Mouse (Mus musculus) heart, adult 18-20 months (tissue): ENCODE measurements around the gene Socs3. TPM values are rescaled to one million over a fixed set of nuclear protein-coding genes. Genes with fewer than 3 reads are reported as not detected.

Source experiments
- DNase-seq, 2 experiments: peaks; one replicate each; pipeline ENCODE4 v3.0.0; 2021 to 2022; ENCODE audit warnings: mixed read lengths in 1 of 2
- total RNA-seq, 2 experiments: library from RNA; stranded (reverse); gene quantifications; 2 replicates each; pipeline ENCODE4 v1.2.3; 2021

The Socs3 gene
- total RNA-seq, 2 experiments from 2014 or later = 3.2 to 3.5 TPM

DNA sequence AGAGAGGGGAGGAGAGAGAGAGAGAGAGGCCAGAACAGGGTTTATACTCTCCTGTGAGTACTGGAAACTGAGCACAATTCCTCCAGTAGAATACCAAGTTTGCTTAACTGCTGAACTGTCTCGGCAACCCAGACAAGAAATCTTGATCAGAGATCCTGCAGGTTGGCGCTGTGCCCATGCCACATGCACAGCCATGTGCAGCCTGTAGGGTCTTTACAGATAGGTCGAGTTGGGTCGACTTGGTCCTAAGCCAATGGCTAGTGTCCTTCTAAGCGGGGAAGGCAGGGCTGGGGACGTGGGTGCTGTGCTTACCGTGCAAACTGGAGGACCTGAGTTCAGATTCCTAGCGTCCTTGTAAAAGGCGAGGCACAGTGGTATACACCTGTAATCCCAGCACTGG, 15.0 kb downstream of the Socs3 start:
- no peak for DNase-seq

GRCm38 (mm10) chr11:117954094-117954493, 15.8 kb downstream of the Socs3 start:
- no peak for DNase-seq

DNA sequence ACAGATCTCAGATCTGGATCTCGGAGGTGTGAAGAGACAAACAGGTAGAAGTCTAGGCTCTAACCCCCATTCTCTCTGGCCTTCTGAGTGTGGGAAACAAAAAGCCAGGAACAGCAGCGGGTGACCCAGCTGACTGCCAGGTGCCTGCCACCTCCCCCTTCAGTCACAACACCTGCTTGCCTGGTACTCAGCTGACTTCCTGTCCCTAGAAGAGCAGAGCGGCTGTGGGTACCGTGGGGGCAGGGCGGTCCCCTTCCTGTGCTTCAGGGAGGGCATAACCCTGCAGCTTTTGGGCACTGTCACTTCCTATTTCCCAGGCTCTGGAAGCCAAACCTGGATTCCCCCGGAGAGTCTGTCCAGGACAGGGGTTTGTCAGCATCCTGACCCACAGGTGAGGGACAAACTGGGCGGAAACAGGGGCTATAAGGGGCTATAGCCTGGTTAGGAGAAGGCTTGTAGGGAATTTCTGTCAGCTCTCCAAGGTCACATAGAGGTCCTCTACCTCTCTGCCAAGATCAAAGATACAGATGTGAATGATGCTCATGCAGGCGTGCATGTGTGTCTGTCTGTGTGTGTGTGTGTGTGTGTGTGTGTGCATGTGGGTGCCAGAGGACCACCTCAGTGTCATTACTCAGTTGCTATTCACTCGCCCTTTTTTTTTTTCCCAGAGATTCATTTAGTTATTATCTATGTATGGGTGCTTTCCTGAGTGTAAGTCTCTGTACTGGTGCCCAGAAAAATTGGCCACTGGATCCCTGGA, 17.5 kb downstream of the Socs3 start:
- DNase-seq = no peak

DNA sequence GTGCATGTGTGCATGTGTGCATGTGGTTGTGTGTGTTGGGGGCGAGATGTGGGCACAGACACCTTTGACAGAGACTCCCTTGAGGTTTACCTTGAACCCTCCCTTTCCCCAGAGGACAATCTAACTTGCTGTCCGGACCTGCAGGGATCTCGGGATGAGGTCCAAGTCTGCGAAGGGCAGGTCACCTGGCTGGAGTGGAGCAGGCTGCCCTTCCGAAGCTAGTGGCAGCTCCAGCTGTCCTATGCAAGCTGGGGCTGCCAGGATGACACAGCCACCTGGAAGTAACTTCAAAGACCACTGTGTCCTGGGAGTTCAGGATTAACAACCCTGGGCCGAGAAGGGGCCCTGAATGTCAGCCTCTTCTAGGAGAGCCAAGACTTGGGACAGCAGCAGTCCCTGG, 18.5 kb downstream of the Socs3 start:
- no peak for DNase-seq

GRCm38 (mm10) chr11:117949392-117950091, 20.3 kb downstream of the Socs3 start:
- peak; percentile 91 to 94 for DNase-seq

DNA sequence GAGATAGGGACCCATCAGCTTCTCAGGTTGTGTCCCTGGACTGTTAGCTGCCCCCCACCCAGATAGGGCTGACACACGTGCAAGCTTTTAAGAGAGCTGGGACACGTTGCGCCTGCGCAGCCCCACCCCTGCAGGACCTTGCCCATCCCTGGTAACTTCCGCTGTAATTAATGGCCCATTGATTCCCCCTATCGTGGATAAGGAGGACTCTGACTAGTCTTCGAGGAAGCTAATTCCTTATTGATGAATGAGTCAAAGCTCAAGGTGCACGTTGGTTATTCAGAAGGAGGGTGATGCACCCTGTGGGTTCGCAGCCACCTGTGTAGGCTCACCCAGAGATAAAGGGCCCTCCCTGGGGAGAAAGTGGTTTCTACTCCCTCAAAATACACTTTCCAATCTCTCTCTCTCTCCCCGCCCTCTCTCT, 22.8 kb downstream of the Socs3 start:
- no peak for DNase-seq

GRCm38 (mm10) chr11:117946195-117946979, 23.5 kb downstream of the Socs3 start:
- DNase-seq = peak in 1 of 2 experiments; percentile 78

DNA sequence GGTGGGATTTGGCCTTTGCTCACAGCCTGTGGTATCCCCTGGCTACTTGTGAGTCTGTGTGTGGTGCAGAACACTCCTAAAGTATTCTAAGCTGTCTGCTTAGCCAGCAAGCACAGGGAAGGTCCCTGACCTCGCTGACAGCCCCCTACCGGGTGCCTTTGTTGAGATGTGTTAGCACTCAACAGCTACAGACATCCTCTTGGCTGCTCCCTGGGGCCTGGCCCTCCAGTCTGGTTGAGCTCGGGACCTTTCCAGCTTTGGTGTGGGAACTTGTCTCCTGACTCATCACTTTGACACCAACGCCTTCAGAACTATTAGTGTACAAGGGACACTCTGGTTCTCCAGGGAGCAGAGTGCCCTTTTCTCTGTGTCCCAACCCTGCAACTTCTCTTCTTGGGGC, 28.0 kb downstream of the Socs3 start:
- no peak for DNase-seq

- DNase-seq = no peak
Measured at GRCm38 (mm10) chr11:117941325-117941834, 28.5 kb downstream of the Socs3 start.

GRCm38 (mm10) chr11:117940881-117941280, 29.0 kb downstream of the Socs3 start:
- DNase-seq = no peak

DNA sequence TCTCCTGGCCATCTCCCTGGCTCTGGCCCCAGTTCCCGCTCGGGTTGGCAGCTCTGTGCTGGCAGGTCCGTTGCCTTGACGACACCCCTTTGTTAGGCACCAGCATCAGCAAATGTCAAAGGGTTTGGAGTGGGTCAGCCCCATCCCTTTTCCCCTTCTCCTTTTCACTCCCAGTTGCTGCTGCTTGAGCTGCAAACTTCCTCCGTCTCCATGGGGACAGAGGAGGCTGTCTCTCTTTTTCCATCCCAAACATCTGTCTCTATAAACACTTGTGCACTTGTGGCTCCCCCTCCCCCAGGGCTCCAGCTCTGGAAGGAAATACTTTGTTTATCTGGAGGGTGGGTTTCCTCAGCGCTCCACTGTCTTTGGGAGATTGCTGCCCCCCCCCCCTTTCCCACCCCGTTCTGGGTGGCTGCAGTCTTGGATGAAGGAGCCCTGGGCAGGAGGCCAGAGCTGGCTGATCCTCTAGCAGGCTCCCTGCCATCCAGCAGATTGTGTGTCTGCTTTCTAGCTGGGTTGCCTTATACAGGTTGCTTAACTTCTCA, 30.0 kb downstream of the Socs3 start:
- peak; percentile 87 to 91 for DNase-seq

GRCm38 (mm10) chr11:117939004-117939730, 30.7 kb downstream of the Socs3 start:
- DNase-seq = no peak

DNA sequence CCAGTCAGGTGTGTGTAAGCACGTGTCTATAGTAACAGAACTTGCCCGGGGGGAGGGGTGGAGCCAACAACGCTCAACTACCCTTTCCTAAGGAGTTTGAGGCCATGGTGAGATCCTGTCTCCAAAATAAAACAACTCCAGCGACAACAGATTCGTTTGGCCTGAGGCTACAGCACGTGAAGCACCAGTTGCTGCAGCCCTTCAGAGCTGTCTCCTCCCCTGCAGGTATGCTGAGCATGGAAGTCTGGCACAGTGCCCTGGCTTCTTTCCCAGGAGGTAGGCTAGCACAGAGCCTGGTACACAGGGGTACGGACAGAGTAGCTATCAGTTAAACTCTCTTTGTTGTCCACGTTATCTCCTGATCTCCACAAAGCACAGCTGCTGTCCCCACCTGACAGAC, 33.6 kb downstream of the Socs3 start:
- peak; percentile 77 to 81 for DNase-seq

- DNase-seq = peak; percentile 83 to 88
Measured at GRCm38 (mm10) chr11:117935616-117936015, 34.2 kb downstream of the Socs3 start.

DNA sequence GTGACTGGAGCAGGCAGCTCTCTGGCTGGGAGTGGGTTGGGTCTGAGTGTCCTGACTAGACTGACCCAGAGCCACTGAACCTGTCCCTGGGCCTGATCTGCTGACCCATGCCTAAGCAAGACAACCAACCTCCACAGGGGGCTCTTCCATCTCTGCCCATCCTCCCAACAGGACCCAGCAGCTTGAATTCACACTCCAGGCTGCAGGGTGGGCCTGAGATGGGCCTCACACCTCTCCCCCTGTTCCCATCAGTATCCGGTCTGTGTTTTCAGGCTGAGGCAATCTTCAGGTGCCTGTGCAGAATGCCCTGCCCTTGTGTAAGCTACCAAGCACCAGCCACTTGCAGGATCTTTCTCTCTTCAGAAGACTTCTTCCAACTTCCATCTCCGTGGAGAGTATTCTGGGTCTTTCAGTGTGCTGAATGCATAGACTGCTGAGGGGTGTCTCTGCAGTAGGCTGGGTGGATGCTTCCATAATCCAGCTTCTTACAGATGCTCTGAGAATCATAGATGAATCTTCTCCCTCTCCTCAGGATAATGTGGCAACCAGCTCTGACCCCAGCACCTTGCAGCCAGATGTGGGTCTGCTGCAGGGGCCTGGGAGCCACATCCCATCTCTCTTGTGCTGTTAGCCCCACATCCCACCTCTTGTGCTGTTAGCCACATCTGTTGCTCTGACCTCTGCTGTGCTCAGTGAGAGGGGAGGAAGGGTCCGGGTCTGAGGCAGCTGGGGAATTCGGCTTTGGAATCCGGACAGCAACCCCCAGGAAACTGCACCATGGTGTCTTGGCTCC, 35.1 kb downstream of the Socs3 start:
- DNase-seq = no peak

- DNase-seq = peak; percentile 77 to 88
Measured at GRCm38 (mm10) chr11:117934168-117934567, 35.7 kb downstream of the Socs3 start.

- DNase-seq = peak; percentile 73 to 87
Measured at GRCm38 (mm10) chr11:117932195-117932594, 37.7 kb downstream of the Socs3 start.

GRCm38 (mm10) chr11:117931576-117931975, 38.3 kb downstream of the Socs3 start:
- DNase-seq = no peak

DNA sequence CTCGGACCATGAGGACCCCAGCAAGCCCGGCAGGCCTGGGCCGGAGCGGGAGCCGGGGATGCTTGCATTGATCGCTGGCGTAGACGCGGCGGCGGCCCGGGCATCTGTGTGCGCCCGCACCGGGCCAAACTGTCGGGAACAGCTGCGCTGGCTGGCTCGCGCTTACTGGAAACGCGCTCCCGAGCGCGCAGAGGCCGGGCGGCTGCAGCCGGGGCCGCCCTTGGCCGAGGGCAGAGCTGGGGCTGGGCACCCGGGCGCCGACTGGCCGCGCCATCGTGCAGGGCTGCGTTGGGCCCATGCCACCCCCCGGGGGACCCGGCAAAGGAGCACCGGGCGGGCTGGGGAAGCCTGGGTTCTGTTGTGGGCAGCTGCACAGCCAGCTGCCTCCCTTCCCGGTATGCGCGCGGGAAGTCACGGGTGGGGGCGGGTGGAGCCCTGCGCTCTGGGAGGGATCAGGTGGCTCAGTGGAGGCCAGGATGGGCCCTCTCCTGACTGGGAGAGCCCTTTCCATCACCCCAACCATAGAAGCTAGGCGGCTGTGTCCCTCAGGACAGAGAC, 39.0 kb downstream of the Socs3 start:
- peak; percentile 67 to 74 for DNase-seq

DNA sequence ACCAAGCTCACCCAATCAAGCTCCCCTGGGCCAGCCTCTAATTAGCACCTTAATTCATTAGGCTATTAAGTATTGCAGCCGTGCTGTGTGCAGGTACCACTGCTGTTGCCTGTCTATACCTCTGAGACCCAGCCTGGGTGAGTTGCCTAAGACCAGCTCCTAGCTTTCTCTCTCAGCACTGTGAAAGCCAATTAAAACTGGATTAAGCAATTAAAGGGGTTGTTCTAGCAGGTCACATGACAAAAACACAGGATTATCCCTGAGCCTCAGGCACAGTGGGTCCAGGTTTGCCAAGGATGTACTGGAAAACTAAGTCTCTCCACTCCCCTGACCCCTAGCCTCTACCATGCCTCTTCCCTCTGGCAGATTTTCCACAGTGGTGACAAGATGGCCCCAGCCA, 44.3 kb downstream of the Socs3 start:
- no peak for DNase-seq
